In the genomic region with DNA sequence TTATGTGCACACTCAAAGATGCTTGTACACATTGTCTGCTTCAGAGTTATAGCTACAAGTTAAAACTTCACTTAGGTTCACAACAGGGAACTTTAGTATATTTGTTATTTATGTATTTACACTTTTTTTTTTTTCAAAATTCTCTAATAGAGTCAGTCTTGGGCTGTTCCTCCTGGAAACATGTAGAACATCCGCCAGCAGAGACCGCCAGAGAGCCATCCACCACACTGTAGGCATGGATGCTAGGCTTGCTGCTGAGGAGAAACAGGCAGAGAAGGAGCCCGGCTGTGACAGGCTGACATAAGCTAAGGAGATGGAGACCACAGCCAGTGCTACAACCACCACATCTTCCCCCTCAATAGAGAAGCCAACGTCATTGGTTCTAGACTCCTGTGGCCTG, we compare ENCODE assay signal across 9 mouse cellular contexts. TPM values are rescaled to one million over a fixed set of nuclear protein-coding genes. Genes with fewer than 3 reads are reported as not detected.
A peak's percentile ranks its signal among the peaks of the same experiment; 100 is the strongest.
DNase-seq lines count a peak whose midpoint lies in the region; ATAC-seq and TF ChIP-seq lines count a peak whose summit lies in the region.
"Had no signal": no experiment of that assay in that cellular context is flagged by ENCODE, and none has a peak within 500 bp of the region (broad histone marks: within the 10 kb centered on the region; RNA-seq: fewer than 3 reads in every experiment).

No protein-coding gene starts in this region.

- no peak overlapping the region for H3K4me3 ChIP-seq in embryonic facial prominence, embryonic 10.5 days
- H3K4me3 ChIP-seq in kidney, embryonic 16.5 days (ENCODE audit: low read length) = no peak overlapping the region
- no peak overlapping the region for H3K4me3 ChIP-seq in liver, adult 2 months (ENCODE audit: insufficient read depth, low read depth, low read length)
- no peak overlapping the region for H3K4me3 ChIP-seq in neural tube, embryonic 11.5 days (ENCODE audit: low read depth, low read length)
- no peak overlapping the region for H3K4me3 ChIP-seq in stomach, embryonic 15.5 days (replicated peaks)
- H3K4me3 ChIP-seq: embryonic facial prominence, embryonic 12.5 days had no signal

- no peak overlapping the region for H3K9ac ChIP-seq in kidney, embryonic 16.5 days (replicated peaks; ENCODE audit: low read length)
- no peak overlapping the region for H3K9ac ChIP-seq in liver, adult 2 months (ENCODE audit: low read depth, low read length)
- no peak overlapping the region for H3K9ac ChIP-seq in neural tube, embryonic 11.5 days (ENCODE audit: low read length)
- no peak overlapping the region for H3K9ac ChIP-seq in stomach, embryonic 15.5 days
- H3K9ac ChIP-seq: embryonic facial prominence, embryonic 12.5 days had no signal

- no peaks in the 10 kb centered on the region for H3K36me3 ChIP-seq in embryonic facial prominence, embryonic 10.5 days (replicated peaks)
- no peaks in the 10 kb centered on the region for H3K36me3 ChIP-seq in kidney, embryonic 16.5 days (ENCODE audit: insufficient read depth, low read length)
- H3K36me3 ChIP-seq in liver, adult 2 months (ENCODE audit: control insufficient read depth, insufficient read depth, low read length) = no peaks in the 10 kb centered on the region
- no peaks in the 10 kb centered on the region for H3K36me3 ChIP-seq in neural tube, embryonic 11.5 days (ENCODE audit: control insufficient read depth, insufficient read depth, low read length)
- no peaks in the 10 kb centered on the region for H3K36me3 ChIP-seq in stomach, embryonic 15.5 days
- H3K36me3 ChIP-seq: embryonic facial prominence, embryonic 12.5 days had no signal

- no peaks in the 10 kb centered on the region for H3K27me3 ChIP-seq in embryonic facial prominence, embryonic 10.5 days (replicated peaks; ENCODE audit: low read depth, poor library complexity, severe bottlenecking)
- no peaks in the 10 kb centered on the region for H3K27me3 ChIP-seq in kidney, embryonic 16.5 days (ENCODE audit: insufficient read depth, low read length)
- no peaks in the 10 kb centered on the region for H3K27me3 ChIP-seq in liver, adult 2 months (ENCODE audit: control insufficient read depth, insufficient read depth, low read length)
- H3K27me3 ChIP-seq in neural tube, embryonic 11.5 days (ENCODE audit: control insufficient read depth, insufficient read depth, low read length) = no peaks in the 10 kb centered on the region
- H3K27me3 ChIP-seq in stomach, embryonic 15.5 days (replicated peaks) = no peaks in the 10 kb centered on the region
- H3K27me3 ChIP-seq: embryonic facial prominence, embryonic 12.5 days had no signal

- H3K79me2 ChIP-seq in liver, adult 2 months (ENCODE audit: control insufficient read depth, insufficient read depth, low read length) = no peaks in the 10 kb centered on the region

- TF ChIP-seq POLR2A in liver, adult 2 months (IDR thresholded peaks at IDR 0.05; ENCODE audit: extremely low read depth, insufficient read depth, low read length) = no peak

- no peak overlapping the region for H3K27ac ChIP-seq in embryonic facial prominence, embryonic 10.5 days (replicated peaks)
- H3K27ac ChIP-seq in kidney, embryonic 16.5 days (ENCODE audit: low read length) = no peak overlapping the region
- H3K27ac ChIP-seq in liver, adult 2 months (replicated peaks; ENCODE audit: insufficient read depth, low read depth, low read length) = no peak overlapping the region
- H3K27ac ChIP-seq in neural tube, embryonic 11.5 days (ENCODE audit: low read depth, low read length) = no peak overlapping the region
- no peak overlapping the region for H3K27ac ChIP-seq in stomach, embryonic 15.5 days
- H3K27ac ChIP-seq: embryonic facial prominence, embryonic 12.5 days had no signal

- peak; percentile 81 for TF ChIP-seq CTCF in liver, adult 2 months (IDR thresholded peaks at IDR 0.05; ENCODE audit: low read depth, low read length)

- H3K4me2 ChIP-seq in kidney, embryonic 16.5 days (replicated peaks; ENCODE audit: low read depth, low read length) = no peak overlapping the region
- H3K4me2 ChIP-seq in neural tube, embryonic 11.5 days (ENCODE audit: low read depth) = no peak overlapping the region
- no peak overlapping the region for H3K4me2 ChIP-seq in stomach, embryonic 15.5 days
- H3K4me2 ChIP-seq: embryonic facial prominence, embryonic 12.5 days had no signal

- peak; percentile 75 for DNase-seq in A20 (ENCODE audit: low read depth, low spot score)
- DNase-seq in adrenal gland, postnatal 10 days = peak; percentile 86
- peak; percentile 85 for DNase-seq in embryonic facial prominence, embryonic 10.5 days (ENCODE audit: low spot score)
- peak; percentile 34 to 66 for DNase-seq in heart, adult 9 months (ENCODE audit: low spot score in 2 of 2)
- DNase-seq in liver, adult 2 months (ENCODE audit: extremely low read depth, low read depth, low spot score) = peak; percentile 43
- DNase-seq in neural tube, embryonic 11.5 days (ENCODE audit: low spot score) = peak; percentile 84

- H3K4me1 ChIP-seq in embryonic facial prominence, embryonic 10.5 days = peaks cover 8% of the 10 kb centered on the region
- 0 out of 2 replicates have a peak, but pooled peaks cover 3% of the 10 kb centered on the region for H3K4me1 ChIP-seq in kidney, embryonic 16.5 days (ENCODE audit: insufficient read depth, low read length)
- peaks cover 2% of the 10 kb centered on the region; the same call in 1 of the 2 replicates for H3K4me1 ChIP-seq in liver, adult 2 months (ENCODE audit: control insufficient read depth, insufficient read depth, low read length)
- no peaks in the 10 kb centered on the region for H3K4me1 ChIP-seq in neural tube, embryonic 11.5 days (ENCODE audit: control insufficient read depth, insufficient read depth, low read length)
- H3K4me1 ChIP-seq in stomach, embryonic 15.5 days = no peaks in the 10 kb centered on the region

- ATAC-seq in kidney, embryonic 16.5 days (ENCODE audit: low FRiP score, low TSS enrichment) = peak; percentile 95
- ATAC-seq in neural tube, embryonic 11.5 days (ENCODE audit: insufficient read depth, low FRiP score, low TSS enrichment) = peak; percentile 63
- peak; percentile 71; the same call in 1 of the 2 replicates for ATAC-seq in stomach, embryonic 15.5 days (ENCODE audit: insufficient read depth, low FRiP score, low read depth)

- WGBS in embryonic facial prominence, embryonic 10.5 days = 7% methylated on average over 4 of the region's 4 CpGs
- 8% methylated on average over 4 of the region's 4 CpGs for WGBS in kidney, embryonic 16.5 days
- 10% methylated on average over 4 of the region's 4 CpGs for WGBS in liver, adult 2 months
- WGBS in neural tube, embryonic 11.5 days = 12% methylated on average over 4 of the region's 4 CpGs
- 10% methylated on average over 4 of the region's 4 CpGs for whole genome bisulfite sequencing in stomach, embryonic 15.5 days

- H3K9me3 ChIP-seq in embryonic facial prominence, embryonic 10.5 days = no peaks in the 10 kb centered on the region
- no peaks in the 10 kb centered on the region for H3K9me3 ChIP-seq in kidney, embryonic 16.5 days (ENCODE audit: low read length)
- H3K9me3 ChIP-seq in neural tube, embryonic 11.5 days (ENCODE audit: control insufficient read depth, low read length) = no peaks in the 10 kb centered on the region
- no peaks in the 10 kb centered on the region for H3K9me3 ChIP-seq in stomach, embryonic 15.5 days
- H3K9me3 ChIP-seq: embryonic facial prominence, embryonic 12.5 days had no signal

RNA-seq across cellular contexts. Expression of gene Rps23, which starts 44.7 kb away (rescaled TPM):
- total RNA-seq in adrenal gland, postnatal 10 days (2021) = 100 to 1,000 TPM; 467 to 483 TPM
- 201 and 216 TPM in 2 replicates for polyA plus RNA-seq in embryonic facial prominence, embryonic 10.5 days (2016; fragmentation: Nextera tagmentation; extraction: Ambion mirVana)
- polyA plus RNA-seq in kidney, embryonic 16.5 days (2015; fragmentation: Nextera tagmentation; extraction: Ambion mirVana) = 151 and 177 TPM in 2 replicates
- total RNA-seq in liver, adult 2 months (2014; rRNA removed) = 305 and 309 TPM in 2 replicates
- polyA plus RNA-seq in liver, adult 2 months (2012; rRNA removed) = 76.5 and 79.3 TPM in 2 replicates
- 186 and 206 TPM in 2 replicates for polyA plus RNA-seq in neural tube, embryonic 11.5 days (2014; fragmentation: Nextera tagmentation; extraction: Ambion mirVana)
- polyA plus RNA-seq in stomach, embryonic 15.5 days (2015; fragmentation: Nextera tagmentation; extraction: Ambion mirVana) = 210 and 228 TPM in 2 replicates
